Mouse (Mus musculus) embryonic facial prominence, embryonic 14.5 days (tissue): Measurements from ENCODE around the gene Vamp5. TPM values are rescaled to one million over a fixed set of nuclear protein-coding genes. Genes with fewer than 3 reads are reported as not detected.

Experiments used
- ATAC-seq: fragments of 200-750 bp; cut with Nextera tagmentation; 2 replicates; pipeline ENCODE4 v1.8.0; 2017; ENCODE audit warnings: low read depth, moderate number of reproducible peaks, moderate TSS enrichment
- DNase-seq: peaks from one replicate; pipeline ENCODE4 v3.0.0-alpha.2; 2015; ENCODE audit warnings: low spot score
- H3K27ac ChIP-seq: fragments of 300-500 bp; sonication (generic); replicated peaks from 2 replicates; pipeline ENCODE4 v1.5.1; 2014; ENCODE audit warnings: low read depth, mild to moderate bottlenecking, low read length, moderate library complexity
- H3K27me3 ChIP-seq: fragments of 300-500 bp; sonication (generic); replicated peaks from 2 replicates; pipeline ENCODE4 v1.6.1; 2014; ENCODE audit warnings: low read length; ENCODE audit not compliant: control insufficient read depth, insufficient read depth
- H3K36me3 ChIP-seq: fragments of 300-500 bp; sonication (generic); 2 replicates; pipeline ENCODE4 v1.6.1; 2014; ENCODE audit warnings: low read length, mixed read lengths; ENCODE audit not compliant: control insufficient read depth, insufficient read depth
- H3K4me1 ChIP-seq: fragments of 300-500 bp; sonication (generic); 2 replicates; pipeline ENCODE4 v1.6.1; 2014; ENCODE audit warnings: antibody characterized with exemption, low read length; ENCODE audit not compliant: control insufficient read depth, insufficient read depth
- H3K4me2 ChIP-seq: fragments of 300-500 bp; sonication (generic); 2 replicates; pipeline ENCODE4 v1.6.1; 2014; ENCODE audit warnings: low read depth, mild to moderate bottlenecking, low read length, moderate library complexity, mixed read lengths
- H3K4me3 ChIP-seq: fragments of 300-500 bp; sonication (generic); 2 replicates; pipeline ENCODE4 v1.5.1; 2014; ENCODE audit warnings: low read depth, mild to moderate bottlenecking, low read length
- H3K9ac ChIP-seq: fragments of 300-500 bp; sonication (generic); 2 replicates; pipeline ENCODE4 v1.6.1; 2014; ENCODE audit warnings: low read depth, mild to moderate bottlenecking, low read length, moderate library complexity, mixed read lengths
- H3K9me3 ChIP-seq: fragments of 300-500 bp; sonication (generic); 2 replicates; pipeline ENCODE4 v1.6.1; 2016; ENCODE audit warnings: low read length; ENCODE audit not compliant: control insufficient read depth
- WGBS: fragments of 180-500 bp; shearing (Covaris S2); extraction: QIAGEN DNeasy Blood & Tissue Kit; methylation state at CpG from one replicate; pipeline ENCODE4 v1.1.7; 2014; 5-methylcytosine and 5-hydroxymethylcytosine counted together
- polyA plus RNA-seq: library from polyadenylated mRNA; unstranded; fragments of >200 nt; fragmentation: Nextera tagmentation; extraction: Ambion mirVana; gene quantifications from 2 replicates; pipeline ENCODE4 v1.2.1, GENCODE M21; 2014

Vamp5 gene
- polyA plus RNA-seq, 1 experiment from 2014 or later = 20.3 TPM

- H3K4me2 ChIP-seq = no peak overlapping the region
- no peak overlapping the region for H3K4me3 ChIP-seq
- no peaks in the 10 kb centered on the region for H3K27me3 ChIP-seq
- no peaks in the 10 kb centered on the region for H3K4me1 ChIP-seq
- no peak overlapping the region for H3K9ac ChIP-seq
- ATAC-seq (no peak), DNase-seq (no peak)
- H3K9me3 ChIP-seq = no peaks in the 10 kb centered on the region
- WGBS = 69% methylated on average over 10 of the region's 10 CpGs
- no peaks in the 10 kb centered on the region for H3K36me3 ChIP-seq
- no peak overlapping the region for H3K27ac ChIP-seq
These were observed 16.6 kb upstream of the Vamp5 start for GRCm38 (mm10) chr6:72396837-72397251.

GRCm38 (mm10) chr6:72392341-72392740, 12.1 kb upstream of the Vamp5 start:
- WGBS = 90% methylated on average over 5 of the region's 5 CpGs
- ATAC-seq = no peak
- peaks cover 16% of the 10 kb centered on the region for H3K36me3 ChIP-seq

GRCm38 (mm10) chr6:72390795-72391521, 10.7 kb upstream of the Vamp5 start:
- ATAC-seq (peak; percentile 17), DNase-seq (peak; percentile 62)
- peak overlapping the region; percentile 75 for H3K9ac ChIP-seq
- peak overlapping the region; percentile 90 for H3K27ac ChIP-seq
- H3K27me3 ChIP-seq = no peaks in the 10 kb centered on the region
- no peaks in the 10 kb centered on the region for H3K9me3 ChIP-seq
- peak overlapping the region; percentile 52 for H3K4me3 ChIP-seq
- peak overlapping the region; percentile 74 for H3K4me2 ChIP-seq
- H3K36me3 ChIP-seq = peaks cover 25% of the 10 kb centered on the region
- H3K4me1 ChIP-seq = peaks cover 14% of the 10 kb centered on the region; the same call in 1 of the 2 replicates
- WGBS = 15% methylated on average over 11 of the region's 12 CpGs

More at GRCm38 (mm10) chr6:72392341-72392740, 12.1 kb upstream of the Vamp5 start:
- Histone ChIP-seq H3K27me3 (no peaks in the 10 kb centered on the region), H3K4me1 (peaks cover 14% of the 10 kb centered on the region; the same call in 1 of the 2 replicates), H3K9ac (no peak overlapping the region), H3K4me2 (no peak overlapping the region), H3K27ac (no peak overlapping the region), H3K9me3 (no peaks in the 10 kb centered on the region), H3K4me3 (no peak overlapping the region)
- no peak for DNase-seq

- Histone ChIP-seq H3K4me3 (peak within 1 kb of the TSS; percentile 52), H3K4me2 (peak within 1 kb of the TSS; percentile 74), H3K27ac (peak within 1 kb of the TSS; percentile 90), H3K9me3 (no peaks in the 10 kb centered on the region), H3K9ac (peak within 1 kb of the TSS; percentile 75), H3K27me3 (no peaks in the 10 kb centered on the region), H3K36me3 (peaks cover 32% of the 10 kb centered on the region), H3K4me1 (peaks cover 14% of the 10 kb centered on the region; the same call in 1 of the 2 replicates)
- ATAC-seq (peak; percentile 87), DNase-seq (peak; percentile 84)
- under 1% methylated on average over 23 of the region's 33 CpGs for WGBS
These were observed 9.9 kb upstream of the Vamp5 start, which contains the start of gene Vamp8 for GRCm38 (mm10) chr6:72389941-72390771. Gene Vamp8 (minus strand): TSS chr6:72390703.

GRCm38 (mm10) chr6:72389471-72389940, 9.2 kb upstream of the Vamp5 start:
- H3K9ac ChIP-seq = peak overlapping the region; percentile 75
- no peaks in the 10 kb centered on the region for H3K9me3 ChIP-seq
- H3K4me1 ChIP-seq = peaks cover 14% of the 10 kb centered on the region; the same call in 1 of the 2 replicates
- H3K4me3 ChIP-seq = peak overlapping the region; percentile 52
- H3K27me3 ChIP-seq = no peaks in the 10 kb centered on the region
- no peak for DNase-seq
- WGBS = 20% methylated on average over 13 of the region's 13 CpGs
- peak overlapping the region; percentile 90 for H3K27ac ChIP-seq
- H3K36me3 ChIP-seq = peaks cover 39% of the 10 kb centered on the region
- peak; percentile 34; the same call in 1 of the 2 replicates for ATAC-seq
- H3K4me2 ChIP-seq = peak overlapping the region; percentile 74

- 81% methylated on average over 6 of the region's 6 CpGs for WGBS
- H3K36me3 ChIP-seq = peaks cover 44% of the 10 kb centered on the region
- H3K4me2 ChIP-seq = peak overlapping the region; percentile 74
- no peak for ATAC-seq
- H3K4me3 ChIP-seq = peak overlapping the region; percentile 52
- H3K9ac ChIP-seq = peak overlapping the region; percentile 75; the same call in 1 of the 2 replicates
- no peak for DNase-seq
- H3K9me3 ChIP-seq = no peaks in the 10 kb centered on the region
- H3K27ac ChIP-seq = peak overlapping the region; percentile 90
- no peaks in the 10 kb centered on the region for H3K27me3 ChIP-seq
- H3K4me1 ChIP-seq = peaks cover 14% of the 10 kb centered on the region; the same call in 1 of the 2 replicates
These were observed 8.6 kb upstream of the Vamp5 start for GRCm38 (mm10) chr6:72388791-72389329.

- Histone ChIP-seq H3K27ac (no peak overlapping the region), H3K4me2 (peak overlapping the region; percentile 74; the same call in 1 of the 2 replicates), H3K9ac (no peak overlapping the region), H3K4me3 (no peak overlapping the region), H3K36me3 (peaks cover 44% of the 10 kb centered on the region), H3K27me3 (no peaks in the 10 kb centered on the region), H3K4me1 (peaks cover 14% of the 10 kb centered on the region; the same call in 1 of the 2 replicates), H3K9me3 (no peaks in the 10 kb centered on the region)
- no peak for DNase-seq
- no peak for ATAC-seq
- WGBS = 63% methylated on average over 10 of the region's 10 CpGs
These were observed 8.0 kb upstream of the Vamp5 start for GRCm38 (mm10) chr6:72388266-72388665.

GRCm38 (mm10) chr6:72387816-72388215, 7.5 kb upstream of the Vamp5 start:
- Histone ChIP-seq H3K36me3 (peaks cover 44% of the 10 kb centered on the region), H3K4me2 (no peak overlapping the region), H3K27me3 (no peaks in the 10 kb centered on the region), H3K27ac (no peak overlapping the region), H3K4me1 (peaks cover 14% of the 10 kb centered on the region; the same call in 1 of the 2 replicates), H3K9me3 (no peaks in the 10 kb centered on the region), H3K9ac (no peak overlapping the region), H3K4me3 (no peak overlapping the region)
- no peak for ATAC-seq
- 77% methylated on average over 3 of the region's 3 CpGs for WGBS
- no peak for DNase-seq
